Mouse (Mus musculus): ENCODE results near the gene Anxa5. TPM values are rescaled to one million over a fixed set of nuclear protein-coding genes. Genes with fewer than 3 reads are reported as not detected.

Anxa5 gene
- total RNA-seq, 1 experiment: 131 TPM

DNA sequence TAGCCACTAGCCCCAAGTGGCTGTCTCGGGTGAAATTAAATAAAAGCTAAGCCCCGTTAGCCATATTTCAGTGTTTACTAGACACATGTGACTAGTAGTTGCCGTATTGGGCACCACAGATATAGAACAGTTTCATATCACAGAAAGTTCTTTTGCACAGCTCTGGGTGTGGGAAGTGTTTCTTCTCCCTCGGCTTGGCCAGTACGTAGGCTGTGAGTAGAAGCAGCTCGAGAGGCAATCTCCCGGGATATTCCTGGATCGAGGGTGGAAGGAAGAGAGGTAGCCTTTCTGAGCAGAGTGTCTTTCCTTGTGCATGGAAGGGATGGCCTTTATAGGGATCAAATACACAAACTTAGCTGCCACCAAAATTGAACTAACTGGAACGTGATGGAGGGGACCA is 40.5 kb upstream of the Anxa5 start:
- Histone ChIP-seq H3K36me3 (ENCODE audit: control insufficient read depth, insufficient read depth, low read length, poor library complexity, severe bottlenecking) (no peaks in the 10 kb centered on the region), H3K9me3 (ENCODE audit: control insufficient read depth, insufficient read depth, low read depth, low read length) (no peaks in the 10 kb centered on the region), H3K4me3 (ENCODE audit: insufficient read depth in 1 of 2, low read depth in 1 of 2, low read length in 2 of 2, poor library complexity in 1 of 2, severe bottlenecking in 1 of 2) (no peak overlapping the region), H3K27ac (ENCODE audit: insufficient read depth, low read depth, low read length, poor library complexity, severe bottlenecking) (no peak overlapping the region), H3K9ac (ENCODE audit: insufficient read depth, low read depth, low read length, poor library complexity, severe bottlenecking) (no peak overlapping the region), H3K4me1 (ENCODE audit: control insufficient read depth in 2 of 2, insufficient read depth in 2 of 2, low read length in 2 of 2, poor library complexity in 1 of 2) (no peaks in the 10 kb centered on the region; a peak in 2 of 4 replicates)
- TF ChIP-seq ZC3H11A (IDR thresholded peaks at IDR 0.05; ENCODE audit: borderline replicate concordance, low read depth, low read length) (no peak), MAFK (IDR thresholded peaks at IDR 0.05; ENCODE audit: insufficient read depth, low read depth, low read length) (no peak), HCFC1 (IDR thresholded peaks at IDR 0.05; ENCODE audit: borderline replicate concordance, insufficient read depth, low read length) (no peak), CHD2 (IDR thresholded peaks at IDR 0.05; ENCODE audit: low read depth, low read length) (no peak), ZNF384 (IDR thresholded peaks at IDR 0.05; ENCODE audit: low read depth, low read length) (no peak)
- in situ Hi-C loops (cut with MboI; ENCODE audit: low sequenced_read_pairs in 2 of 2, unreplicated experiment in 2 of 2): no loop called here
- DNase-seq (ENCODE audit: low read depth, low spot score): no peak

DNA sequence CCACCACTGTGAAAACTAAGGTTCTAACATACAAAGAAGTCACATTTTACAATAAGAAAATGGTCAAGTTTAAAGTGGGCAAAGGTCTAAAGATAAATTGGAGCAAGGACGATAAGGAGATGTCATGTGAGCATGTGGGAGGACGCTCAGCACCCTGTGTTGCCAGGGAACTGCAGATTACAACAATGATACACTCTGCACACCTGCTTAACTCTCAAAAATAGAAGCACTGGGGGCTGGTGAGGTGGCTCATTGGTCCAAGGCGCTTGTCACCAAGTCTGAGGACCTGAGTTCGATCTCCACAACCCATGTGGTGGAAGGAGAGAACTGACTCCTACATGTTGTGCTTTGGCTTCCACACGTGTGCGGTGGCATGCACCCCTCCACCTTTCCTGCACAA is 35.8 kb upstream of the Anxa5 start:
- Histone ChIP-seq H3K36me3 (ENCODE audit: control insufficient read depth, insufficient read depth, low read length, poor library complexity, severe bottlenecking) (no peaks in the 10 kb centered on the region), H3K4me1 (ENCODE audit: control insufficient read depth in 2 of 2, insufficient read depth in 2 of 2, low read length in 2 of 2, poor library complexity in 1 of 2) (no peaks in the 10 kb centered on the region)
- no peak for DNase-seq (ENCODE audit: low read depth, low spot score)

DNA sequence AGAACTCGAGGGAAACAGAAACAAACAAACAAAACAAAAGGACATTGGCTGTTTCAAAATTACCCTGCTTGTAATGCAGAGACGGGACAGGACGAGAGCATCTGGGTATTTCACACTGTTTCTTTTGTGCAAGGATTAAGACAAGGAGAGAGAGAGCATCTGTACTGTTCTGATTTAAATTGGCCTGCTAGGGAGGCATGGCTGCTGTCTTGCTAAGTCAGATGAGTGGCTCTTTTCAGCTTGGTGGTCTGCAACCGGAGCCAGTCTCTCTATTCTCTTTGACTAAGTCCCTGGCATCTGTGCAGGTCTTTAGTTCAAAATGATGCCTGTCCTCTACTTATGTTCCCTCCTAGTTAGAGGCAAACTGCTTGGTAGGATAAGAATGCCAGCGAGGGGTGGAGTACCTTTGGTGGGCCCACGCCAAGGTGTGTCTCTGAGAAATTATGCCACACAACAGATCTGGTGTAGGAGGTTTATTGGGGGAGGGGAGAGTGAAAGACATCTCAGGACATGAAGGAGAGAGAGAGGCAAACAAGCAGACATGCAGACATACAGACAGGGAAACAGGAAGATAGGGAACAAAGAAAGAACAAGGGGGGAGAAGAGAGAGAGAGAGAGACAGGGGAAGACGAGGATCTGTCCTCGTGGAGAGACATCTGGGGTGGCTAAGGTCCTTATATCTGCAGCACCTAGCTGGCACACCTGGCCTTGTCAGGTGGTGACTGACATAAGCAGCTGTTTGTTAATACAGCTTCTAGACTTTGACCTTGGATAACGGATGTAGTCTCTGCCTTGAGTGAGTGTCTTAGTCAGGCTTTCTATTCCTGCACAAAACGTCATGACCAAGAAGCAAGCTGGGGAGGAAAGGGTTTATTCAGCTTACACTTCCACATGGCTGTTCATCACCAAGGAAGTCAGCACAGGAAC is 30.4 kb upstream of the Anxa5 start:
- TF ChIP-seq CHD2 (IDR thresholded peaks at IDR 0.05; ENCODE audit: low read depth, low read length): no peak
- TF ChIP-seq HCFC1 (IDR thresholded peaks at IDR 0.05; ENCODE audit: borderline replicate concordance, insufficient read depth, low read length): no peak
- TF ChIP-seq ZNF384 (IDR thresholded peaks at IDR 0.05; ENCODE audit: low read depth, low read length): no peak
- no peak for TF ChIP-seq ZC3H11A (IDR thresholded peaks at IDR 0.05; ENCODE audit: borderline replicate concordance, low read depth, low read length)
- no peak for TF ChIP-seq MAFK (IDR thresholded peaks at IDR 0.05; ENCODE audit: insufficient read depth, low read depth, low read length)
- Histone ChIP-seq H3K27ac (ENCODE audit: insufficient read depth, low read depth, low read length, poor library complexity, severe bottlenecking) (no peak overlapping the region), H3K36me3 (ENCODE audit: control insufficient read depth, insufficient read depth, low read length, poor library complexity, severe bottlenecking) (no peaks in the 10 kb centered on the region), H3K9ac (ENCODE audit: insufficient read depth, low read depth, low read length, poor library complexity, severe bottlenecking) (no peak overlapping the region), H3K4me1 (ENCODE audit: control insufficient read depth in 2 of 2, insufficient read depth in 2 of 2, low read length in 2 of 2, poor library complexity in 1 of 2) (no peaks in the 10 kb centered on the region), H3K4me3 (ENCODE audit: insufficient read depth in 1 of 2, low read depth in 1 of 2, low read length in 2 of 2, poor library complexity in 1 of 2, severe bottlenecking in 1 of 2) (no peak overlapping the region), H3K9me3 (ENCODE audit: control insufficient read depth, insufficient read depth, low read depth, low read length) (no peaks in the 10 kb centered on the region)
- no peak for DNase-seq (ENCODE audit: low read depth, low spot score)
- in situ Hi-C loops (cut with MboI; ENCODE audit: low sequenced_read_pairs in 2 of 2, unreplicated experiment in 2 of 2): no loop called here

More for the DNA sequence above, 35.8 kb upstream of the Anxa5 start:
- H3K4me3 ChIP-seq (ENCODE audit: insufficient read depth in 1 of 2, low read depth in 1 of 2, low read length in 2 of 2, poor library complexity in 1 of 2, severe bottlenecking in 1 of 2): no peak overlapping the region
- TF ChIP-seq ZNF384 (IDR thresholded peaks at IDR 0.05; ENCODE audit: low read depth, low read length): no peak
- no peak for TF ChIP-seq ZC3H11A (IDR thresholded peaks at IDR 0.05; ENCODE audit: borderline replicate concordance, low read depth, low read length)
- TF ChIP-seq MAFK (IDR thresholded peaks at IDR 0.05; ENCODE audit: insufficient read depth, low read depth, low read length): no peak
- no peak for TF ChIP-seq HCFC1 (IDR thresholded peaks at IDR 0.05; ENCODE audit: borderline replicate concordance, insufficient read depth, low read length)
- no peak for TF ChIP-seq CHD2 (IDR thresholded peaks at IDR 0.05; ENCODE audit: low read depth, low read length)
- H3K9me3 ChIP-seq (ENCODE audit: control insufficient read depth, insufficient read depth, low read depth, low read length): no peaks in the 10 kb centered on the region
- in situ Hi-C loops (cut with MboI; ENCODE audit: low sequenced_read_pairs in 2 of 2, unreplicated experiment in 2 of 2): no loop called here
- H3K9ac ChIP-seq (ENCODE audit: insufficient read depth, low read depth, low read length, poor library complexity, severe bottlenecking): no peak overlapping the region
- H3K27ac ChIP-seq (ENCODE audit: insufficient read depth, low read depth, low read length, poor library complexity, severe bottlenecking): no peak overlapping the region

DNA sequence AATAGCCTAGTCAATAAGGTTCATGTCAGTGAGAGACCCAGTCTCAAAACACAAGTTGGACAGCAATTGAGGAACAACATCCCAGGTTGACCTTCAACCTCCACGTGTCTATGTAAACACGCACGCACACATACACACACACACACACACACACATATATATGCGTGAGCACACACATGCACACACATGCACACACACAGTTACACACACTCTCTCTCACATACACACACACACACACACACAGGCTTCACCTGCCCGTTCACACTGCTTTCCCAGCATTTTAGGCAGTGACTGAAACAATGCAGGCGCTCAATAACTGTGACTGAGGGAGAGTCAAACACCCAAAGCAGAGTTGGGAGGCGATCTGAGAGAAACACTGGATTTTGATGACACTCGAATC is 29.6 kb upstream of the Anxa5 start:
- Histone ChIP-seq H3K9me3 (ENCODE audit: control insufficient read depth, insufficient read depth, low read depth, low read length) (no peaks in the 10 kb centered on the region), H3K4me1 (ENCODE audit: control insufficient read depth in 2 of 2, insufficient read depth in 2 of 2, low read length in 2 of 2, poor library complexity in 1 of 2) (no peaks in the 10 kb centered on the region), H3K36me3 (ENCODE audit: control insufficient read depth, insufficient read depth, low read length, poor library complexity, severe bottlenecking) (no peaks in the 10 kb centered on the region), H3K4me3 (ENCODE audit: insufficient read depth in 1 of 2, low read depth in 1 of 2, low read length in 2 of 2, poor library complexity in 1 of 2, severe bottlenecking in 1 of 2) (no peak overlapping the region), H3K27ac (ENCODE audit: insufficient read depth, low read depth, low read length, poor library complexity, severe bottlenecking) (no peak overlapping the region), H3K9ac (ENCODE audit: insufficient read depth, low read depth, low read length, poor library complexity, severe bottlenecking) (no peak overlapping the region)
- in situ Hi-C loops (cut with MboI; ENCODE audit: low sequenced_read_pairs in 2 of 2, unreplicated experiment in 2 of 2): no loop called here
- no peak for DNase-seq (ENCODE audit: low read depth, low spot score)
- TF ChIP-seq ZC3H11A (IDR thresholded peaks at IDR 0.05; ENCODE audit: borderline replicate concordance, low read depth, low read length) (no peak), MAFK (IDR thresholded peaks at IDR 0.05; ENCODE audit: insufficient read depth, low read depth, low read length) (no peak), ZNF384 (IDR thresholded peaks at IDR 0.05; ENCODE audit: low read depth, low read length) (no peak), HCFC1 (IDR thresholded peaks at IDR 0.05; ENCODE audit: borderline replicate concordance, insufficient read depth, low read length) (no peak), CHD2 (IDR thresholded peaks at IDR 0.05; ENCODE audit: low read depth, low read length) (no peak)

Measured in ES-E14 (cell line).